ENCODE assay signal across 15 mouse cellular contexts in the genomic region with DNA sequence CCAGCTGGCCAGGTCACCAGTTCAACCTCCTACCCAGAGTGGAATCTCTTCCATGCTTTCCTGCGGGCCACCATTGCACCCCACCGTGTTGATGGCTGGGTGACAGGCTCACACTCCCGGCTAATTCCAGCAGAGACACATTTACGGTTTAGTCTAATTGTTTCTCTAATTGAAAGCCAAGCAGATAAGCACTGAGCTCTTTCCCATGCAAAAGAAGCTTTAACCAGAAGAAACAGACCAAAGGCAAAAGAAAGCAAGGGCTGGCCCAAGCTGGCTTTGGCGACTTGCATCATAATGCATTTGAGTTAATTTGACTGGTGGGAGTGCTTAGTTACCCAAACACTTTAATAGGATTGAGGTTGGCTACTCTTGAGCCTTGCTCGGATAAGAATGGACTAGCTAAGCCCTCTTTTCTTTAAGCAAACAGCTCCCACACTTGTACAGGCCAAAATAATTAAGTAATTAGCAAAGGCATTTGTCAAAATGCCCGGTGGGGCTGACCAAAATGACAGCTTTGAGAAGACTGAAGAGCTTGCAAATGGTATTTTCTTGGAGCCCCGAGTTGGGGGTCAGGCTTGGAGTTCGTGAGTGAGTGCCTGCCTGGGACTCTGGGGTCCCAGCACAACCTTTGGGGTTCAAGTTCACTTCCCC.
DNase-seq lines count a peak whose midpoint lies in the region; ATAC-seq lines count a peak whose summit lies in the region.
"Had no signal": no experiment of that assay in that cellular context is flagged by ENCODE, and none has a peak within 500 bp of the region (broad histone marks: within the 10 kb centered on the region; RNA-seq: fewer than 3 reads in every experiment).

No protein-coding gene starts in this region.

- no peak overlapping the region for H3K4me3 ChIP-seq in embryonic facial prominence, embryonic 11.5 days (ENCODE audit: low read depth, low read length)

- H3K9me3 ChIP-seq in embryonic facial prominence, embryonic 11.5 days (replicated peaks; ENCODE audit: control insufficient read depth, low read length) = no peaks in the 10 kb centered on the region

- H3K27ac ChIP-seq in embryonic facial prominence, embryonic 11.5 days (replicated peaks; ENCODE audit: low read depth, low read length) = no peak overlapping the region
- H3K27ac ChIP-seq: macrophage had no signal

- H3K27me3 ChIP-seq in embryonic facial prominence, embryonic 11.5 days (ENCODE audit: control insufficient read depth, insufficient read depth, low read length) = peaks cover 15% of the 10 kb centered on the region
- H3K27me3 ChIP-seq: CH12.LX had no signal

- DNase-seq in cerebellum, postnatal 14 days = peak; percentile 4 to 12
- DNase-seq in cerebellum, adult 11-12 months = no peak
- DNase-seq in kidney, postnatal 14 days = peak; percentile 18
- no peak for DNase-seq in kidney, adult 18-20 months
- peak; percentile 84 for DNase-seq in Muller cell, postnatal 12 days (ENCODE audit: inconsistent ontology term)
- peak; percentile 48 for DNase-seq in embryonic facial prominence, embryonic 11.5 days (ENCODE audit: low spot score)
- DNase-seq in lung, postnatal 25 days (ENCODE audit: low spot score) = no peak
- DNase-seq in heart, postnatal 14 days = no peak
- DNase-seq: cerebellum, adult 18-20 months; kidney, adult 9 months; liver; lung, adult 18-20 months; right cerebral cortex, postnatal 14 days had no signal

- no peaks in the 10 kb centered on the region for H3K4me1 ChIP-seq in embryonic facial prominence, embryonic 11.5 days (ENCODE audit: control insufficient read depth, insufficient read depth, low read length)

- no peak for ATAC-seq in embryonic facial prominence, embryonic 11.5 days (replicated peaks; ENCODE audit: insufficient number of reproducible peaks, low FRiP score, low TSS enrichment, low read depth)

- no peak overlapping the region for H3K4me2 ChIP-seq in embryonic facial prominence, embryonic 11.5 days (ENCODE audit: low read depth, low read length)

- 6% methylated on average over 9 of the region's 9 CpGs for WGBS in embryonic facial prominence, embryonic 11.5 days

- no peaks in the 10 kb centered on the region for H3K36me3 ChIP-seq in embryonic facial prominence, embryonic 11.5 days (replicated peaks; ENCODE audit: control insufficient read depth, insufficient read depth, low read depth, low read length)

- intact Hi-C loops in heart, postnatal 14 days (cut with DNase I) = no loop called here

- H3K9ac ChIP-seq in embryonic facial prominence, embryonic 11.5 days (replicated peaks; ENCODE audit: low read length) = no peak overlapping the region

Comparison
In these comparisons a context has a peak if more than half of its experiments do, and no peak if none do; other contexts are left out.
1. DNase-seq: peak in cerebellum, postnatal 14 days (2 of 2), kidney, postnatal 14 days (single experiment), Muller cell, postnatal 12 days (single experiment) and embryonic facial prominence, embryonic 11.5 days (single experiment); none in cerebellum, adult 11-12 months (single experiment), kidney, adult 18-20 months (single experiment), lung, postnatal 25 days (single experiment) and heart, postnatal 14 days (0 of 2).